Mouse (Mus musculus) right cerebral cortex, adult 2 months (tissue): ENCODE measurements around the gene Mxd1.

Experiments
- DNase-seq, 2 experiments: peaks; one replicate each; pipeline ENCODE4 v3.0.0; 2021 to 2022; ENCODE audit warnings: low spot score in 2 of 2

The Mxd1 gene

DNA sequence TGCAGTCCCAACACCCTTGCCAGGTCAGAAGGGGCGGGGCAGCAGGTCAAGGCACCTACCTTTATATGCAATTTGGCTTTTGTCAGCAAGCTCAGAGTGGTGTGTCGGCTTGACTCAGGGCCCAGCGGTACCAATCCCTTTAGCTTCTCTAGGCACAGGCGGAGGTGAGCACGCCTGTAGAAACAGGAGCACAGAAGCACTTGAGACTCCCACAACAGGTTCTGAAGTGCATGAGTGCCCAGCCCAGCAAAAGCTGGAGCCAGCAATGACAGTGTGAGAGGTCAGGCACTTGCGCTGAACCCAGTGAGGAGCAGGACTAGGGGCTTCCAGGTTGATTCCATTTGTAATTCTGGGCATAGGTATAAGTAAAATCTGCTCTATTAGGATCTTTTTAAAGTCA is 15.9 kb downstream of the Mxd1 start:
- no peak for DNase-seq

DNA sequence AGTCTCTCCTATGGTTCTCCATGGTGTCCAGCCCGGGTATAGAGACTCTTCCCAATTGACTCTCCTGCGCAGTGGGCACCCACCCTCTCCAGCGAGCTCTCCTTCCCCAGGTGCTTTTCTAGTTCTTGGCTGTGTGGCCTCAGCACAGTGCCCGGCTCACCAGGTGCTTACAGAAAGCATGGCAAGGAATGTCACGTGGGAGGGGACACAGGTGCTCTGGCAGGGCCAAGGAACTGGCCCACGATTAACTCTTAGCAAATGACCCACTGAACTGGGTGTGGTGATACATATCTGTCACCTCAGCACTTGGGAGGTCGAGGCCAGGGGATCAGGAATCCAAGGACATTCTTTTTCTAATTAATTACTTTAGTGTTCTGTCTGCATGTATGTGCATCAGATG is 22.8 kb downstream of the Mxd1 start:
- DNase-seq: no peak

DNA sequence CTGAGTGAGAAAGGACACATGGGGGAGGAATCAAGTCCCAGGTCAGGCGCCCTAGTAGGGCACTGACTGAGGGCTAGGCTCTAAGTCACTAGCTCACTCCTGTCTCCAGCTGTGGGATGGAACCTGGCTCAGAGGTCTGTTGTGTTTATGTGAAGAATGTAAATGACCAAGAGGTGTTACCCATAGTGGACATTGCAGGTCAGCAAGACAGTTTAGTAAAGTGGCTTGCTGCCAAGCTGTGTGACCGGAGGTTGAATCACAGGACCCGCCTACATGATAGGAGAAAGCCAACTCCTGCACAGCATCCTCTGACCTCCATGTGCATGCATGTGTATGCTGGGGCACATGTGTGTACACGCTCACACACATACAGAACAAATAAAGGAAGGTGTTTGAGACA is 23.4 kb downstream of the Mxd1 start:
- no peak for DNase-seq

DNA sequence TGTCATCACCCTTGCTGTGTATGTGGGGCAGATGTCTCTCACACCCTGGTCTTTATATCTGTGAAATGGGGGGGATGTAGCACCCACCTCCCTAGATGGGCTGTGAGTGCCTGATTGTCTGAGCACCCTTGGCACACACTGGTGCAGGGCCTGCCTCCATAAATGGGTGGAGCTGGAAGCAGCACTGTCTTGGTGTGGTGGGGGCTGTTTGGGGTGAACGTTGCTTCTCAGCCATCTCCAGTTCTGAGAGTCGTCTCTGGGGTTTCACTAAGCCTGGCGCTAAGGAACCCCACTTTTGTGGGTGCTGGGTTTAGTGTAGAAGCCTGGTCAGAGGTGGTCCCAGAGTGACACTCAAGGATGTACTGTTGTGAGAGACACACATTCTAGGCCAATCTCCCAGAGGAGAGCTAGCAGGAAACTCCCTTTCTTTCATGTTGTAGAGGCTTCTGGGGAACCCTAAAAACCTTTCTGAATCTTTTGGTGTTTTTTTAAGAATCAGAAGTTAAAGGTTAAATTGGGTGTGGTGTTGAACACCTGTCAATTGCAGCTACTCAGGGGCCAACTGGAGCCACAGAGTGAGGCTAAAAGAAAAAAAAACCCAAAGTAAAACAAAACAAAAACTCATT is 24.1 kb downstream of the Mxd1 start:
- DNase-seq: no peak

DNA sequence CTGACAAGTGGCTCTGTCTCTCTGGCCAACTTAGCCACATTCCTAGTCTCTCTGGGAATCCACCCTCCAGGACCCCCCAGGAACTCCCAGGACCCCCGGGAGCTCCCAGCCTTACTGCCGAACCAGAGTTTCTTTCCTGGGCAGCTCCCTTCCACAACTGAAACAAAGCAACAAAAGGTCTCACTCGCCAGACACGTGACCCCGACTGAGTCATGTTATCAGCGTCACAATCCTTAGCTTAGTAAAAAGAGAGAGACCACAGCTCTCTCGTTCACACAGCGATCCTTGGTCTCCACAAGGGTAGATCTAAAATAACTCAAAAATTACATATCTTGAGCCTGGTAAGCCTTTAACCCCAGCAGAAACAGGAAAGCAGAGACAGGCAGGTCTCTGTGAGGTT is 27.2 kb downstream of the Mxd1 start:
- DNase-seq: no peak

DNA sequence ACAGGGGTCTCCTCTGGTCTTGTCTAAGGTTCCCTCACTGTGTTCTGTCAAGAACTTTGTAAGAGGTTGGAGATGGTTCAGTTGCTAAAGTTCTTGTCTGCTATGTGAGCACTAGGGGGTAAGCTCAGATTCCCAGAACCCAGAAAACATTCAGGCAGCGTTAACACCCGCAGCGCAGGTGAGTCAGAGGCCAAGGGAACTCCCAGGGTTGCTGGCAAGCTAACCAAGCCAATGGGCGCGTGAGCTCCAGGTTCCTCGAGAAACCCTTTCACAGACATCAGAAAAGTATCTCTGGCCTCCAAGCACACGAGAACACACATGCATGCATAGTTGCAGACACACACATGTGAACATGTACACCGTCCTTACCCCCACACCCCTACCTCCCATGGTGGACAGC is 28.2 kb downstream of the Mxd1 start:
- DNase-seq: no peak

DNA sequence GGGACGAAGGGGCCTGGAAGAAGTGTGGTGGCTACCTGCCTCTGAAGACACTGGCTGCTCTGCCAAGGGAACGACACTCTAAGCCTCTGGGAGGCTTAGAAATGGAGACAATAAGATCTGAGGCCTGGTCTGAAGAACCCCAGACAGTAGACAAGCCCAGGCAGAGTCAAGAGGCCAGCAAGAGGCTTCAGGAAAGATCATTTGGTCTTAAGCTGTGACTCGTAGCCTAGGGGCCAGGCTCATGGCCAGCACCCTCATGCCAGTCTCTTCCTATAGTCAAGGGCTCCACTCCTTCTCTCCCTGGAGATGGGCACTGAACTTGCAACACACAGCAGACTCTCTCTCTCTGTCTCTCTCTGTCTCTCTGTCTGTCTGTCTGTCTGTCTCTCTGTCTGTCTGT is 28.8 kb downstream of the Mxd1 start:
- no peak for DNase-seq

DNA sequence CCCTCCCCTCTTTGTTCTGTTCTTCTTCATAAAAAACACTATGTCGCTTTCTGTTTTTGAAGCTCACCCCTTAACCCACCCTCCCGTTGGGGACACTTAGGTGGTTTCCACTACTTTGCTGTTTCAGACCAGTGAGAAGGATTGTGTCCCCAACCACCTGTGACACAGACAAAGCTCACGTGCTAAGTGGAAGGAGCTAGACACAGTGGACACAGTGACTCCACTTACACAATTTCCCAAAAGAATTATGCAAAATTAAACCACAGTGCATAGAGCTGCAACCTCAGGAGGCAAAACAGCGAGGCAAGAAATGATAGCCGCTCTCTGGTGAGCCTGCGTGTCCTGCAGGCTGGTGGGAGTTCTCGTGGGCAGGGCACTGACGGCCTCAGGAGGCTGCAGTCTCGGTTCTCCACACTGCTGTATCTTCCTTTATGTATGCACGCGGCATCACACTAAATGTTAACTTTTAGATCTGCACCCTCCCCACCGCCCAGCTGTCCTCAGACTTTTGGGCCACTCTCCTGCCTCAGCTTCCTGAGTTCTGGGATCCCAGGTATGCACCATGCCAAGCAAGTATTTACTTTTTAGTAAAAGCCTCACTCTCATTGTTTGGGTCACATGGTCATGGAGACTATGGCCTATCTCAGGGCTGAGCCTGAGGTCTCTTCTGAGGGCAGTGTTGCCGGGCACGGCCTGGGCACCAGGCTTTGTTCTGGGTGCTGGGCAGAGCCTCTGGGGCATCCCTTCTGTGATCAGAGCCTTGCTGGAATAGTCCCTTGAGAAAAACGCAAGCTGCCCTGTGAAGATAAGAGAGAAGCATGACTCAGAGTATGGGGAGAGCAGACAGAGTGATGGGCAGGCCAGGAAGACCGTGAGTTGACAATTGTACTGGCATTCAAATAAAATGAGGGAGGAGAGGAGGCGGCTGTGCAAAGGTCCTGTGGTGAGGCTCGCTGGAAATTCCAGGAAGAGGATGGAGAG is 29.5 kb downstream of the Mxd1 start:
- no peak for DNase-seq

DNA sequence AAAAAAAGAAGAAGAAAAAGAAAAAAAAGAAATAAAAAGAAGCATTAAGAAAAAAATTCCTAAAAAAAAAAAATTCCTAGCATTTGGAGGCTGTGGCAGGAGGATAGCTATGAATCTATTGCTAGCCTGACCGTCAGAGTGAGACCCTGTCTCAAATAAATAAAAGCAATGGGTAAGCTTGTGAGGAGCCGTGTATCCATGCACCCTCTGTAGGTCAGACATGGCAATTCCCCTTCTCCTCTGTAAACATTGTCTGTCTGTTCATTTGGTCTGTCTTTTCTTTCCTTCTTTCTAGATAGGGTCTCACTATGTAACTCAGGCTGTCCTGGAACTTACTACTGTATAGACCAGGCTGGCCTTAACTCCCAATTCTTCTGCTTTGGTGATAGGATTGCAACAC is 30.5 kb downstream of the Mxd1 start:
- DNase-seq: no peak

DNA sequence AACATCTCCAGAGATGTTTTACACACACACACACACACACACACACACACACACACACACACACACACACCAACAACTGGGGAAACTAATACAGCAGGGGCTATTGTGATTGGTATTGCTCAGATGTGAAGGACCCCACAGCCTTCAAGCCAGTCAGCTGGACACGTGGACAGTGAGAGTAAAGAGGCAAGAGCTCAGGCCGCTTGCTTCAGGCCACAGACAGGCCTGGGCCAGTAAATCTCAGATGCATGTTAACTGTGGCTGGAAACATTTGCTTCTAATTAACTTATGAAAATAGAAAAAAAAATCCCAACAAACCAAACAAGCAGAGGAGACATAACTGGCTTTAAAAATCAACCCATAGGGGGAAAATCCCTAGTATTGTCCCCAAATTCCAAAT is 31.1 kb downstream of the Mxd1 start:
- no peak for DNase-seq

DNA sequence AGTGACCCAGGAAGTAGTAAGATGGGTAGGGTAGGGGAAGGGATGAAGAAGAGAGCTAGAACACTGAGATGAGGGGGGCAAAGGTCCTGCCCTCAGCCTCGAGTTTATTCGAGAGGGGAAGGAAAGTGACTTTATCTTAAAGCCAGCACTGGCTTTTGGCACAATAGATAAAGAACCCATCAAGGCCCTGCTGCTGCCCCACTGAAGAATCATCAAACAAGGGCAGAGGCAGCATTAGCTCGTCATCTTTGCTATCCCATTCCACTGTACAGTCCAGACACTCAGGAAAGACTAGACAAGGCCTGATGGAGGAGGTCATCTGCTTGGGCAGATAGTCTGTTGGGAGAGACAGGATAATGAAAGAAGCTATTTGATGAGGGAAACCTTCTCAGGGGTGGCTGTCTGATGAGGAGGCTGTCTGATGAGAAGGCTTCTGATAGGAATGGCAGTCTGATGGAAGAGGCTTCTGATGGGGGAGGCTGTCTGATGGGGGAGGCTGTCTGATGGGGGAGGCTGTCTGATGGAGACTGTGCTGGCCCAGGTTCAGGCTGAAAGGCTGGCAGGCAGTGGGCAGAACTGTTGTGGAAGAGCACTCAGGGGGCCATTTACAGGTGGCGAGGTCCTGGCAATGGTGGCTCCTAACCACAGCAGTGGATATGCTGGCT is 31.7 kb downstream of the Mxd1 start:
- no peak for DNase-seq

DNA sequence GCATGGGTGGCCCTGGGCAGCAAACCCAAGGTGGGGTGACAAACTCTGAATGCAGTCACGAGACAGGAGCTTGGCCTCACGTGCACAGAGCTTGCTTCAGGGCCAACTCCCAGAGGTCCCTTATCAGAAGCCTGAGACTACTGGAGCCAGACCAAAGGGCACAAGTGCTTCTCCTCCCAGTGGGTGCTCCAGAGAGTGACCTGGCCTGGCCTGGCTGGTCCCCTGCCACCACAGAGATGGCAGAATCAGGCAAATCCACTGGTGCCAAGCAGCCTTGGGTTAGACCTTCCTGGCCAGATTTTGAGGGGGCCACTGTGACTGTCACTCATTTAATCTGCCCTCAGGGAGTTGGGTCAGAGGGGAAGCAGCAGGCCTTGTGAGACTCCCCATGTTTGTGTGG is 32.5 kb downstream of the Mxd1 start:
- DNase-seq: no peak

DNA sequence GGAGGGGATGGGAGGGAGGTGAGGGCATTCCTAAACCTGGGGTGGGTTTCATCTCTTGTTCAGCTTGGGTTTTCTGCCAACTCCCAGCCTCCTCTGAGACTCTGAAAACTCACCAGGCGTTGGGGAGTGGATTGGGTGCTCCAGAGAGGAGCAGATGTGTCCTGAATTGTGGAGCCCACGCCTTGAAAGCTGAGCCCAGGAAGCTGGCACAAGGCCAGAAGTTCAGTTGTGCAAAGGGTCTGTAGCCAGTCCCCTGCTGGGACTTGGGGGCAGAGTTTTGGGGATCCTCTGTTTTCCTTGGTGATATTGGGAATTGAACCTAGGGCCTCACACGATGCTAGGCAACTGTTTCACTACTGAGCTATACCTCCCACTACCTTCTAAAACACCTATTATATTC is 38.8 kb downstream of the Mxd1 start:
- DNase-seq: no peak

DNA sequence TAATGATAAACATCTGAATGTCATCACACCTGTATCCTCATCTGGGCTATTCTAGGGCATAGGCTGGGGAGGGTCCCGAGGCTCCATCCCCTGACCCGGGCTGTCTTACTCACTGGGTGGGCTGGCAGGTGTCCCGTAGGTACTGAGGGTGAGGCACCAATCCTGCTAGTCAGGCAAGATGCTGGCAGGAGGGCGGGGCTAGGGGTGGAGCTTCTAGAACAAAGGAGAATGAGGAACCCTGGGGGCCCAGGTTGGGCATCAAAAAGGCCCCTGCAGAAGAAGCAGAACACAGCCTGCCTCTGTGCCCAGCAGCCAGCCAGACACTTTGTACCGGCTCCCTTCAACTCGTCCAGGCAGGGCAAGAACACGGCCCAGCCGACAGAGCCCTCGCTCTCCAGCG is 41.0 kb downstream of the Mxd1 start, which contains the start of gene Asprv1:
Gene Asprv1 (plus strand): TSS at position 219 of the 400 bp plus-strand sequence.
- no peak for DNase-seq

DNA sequence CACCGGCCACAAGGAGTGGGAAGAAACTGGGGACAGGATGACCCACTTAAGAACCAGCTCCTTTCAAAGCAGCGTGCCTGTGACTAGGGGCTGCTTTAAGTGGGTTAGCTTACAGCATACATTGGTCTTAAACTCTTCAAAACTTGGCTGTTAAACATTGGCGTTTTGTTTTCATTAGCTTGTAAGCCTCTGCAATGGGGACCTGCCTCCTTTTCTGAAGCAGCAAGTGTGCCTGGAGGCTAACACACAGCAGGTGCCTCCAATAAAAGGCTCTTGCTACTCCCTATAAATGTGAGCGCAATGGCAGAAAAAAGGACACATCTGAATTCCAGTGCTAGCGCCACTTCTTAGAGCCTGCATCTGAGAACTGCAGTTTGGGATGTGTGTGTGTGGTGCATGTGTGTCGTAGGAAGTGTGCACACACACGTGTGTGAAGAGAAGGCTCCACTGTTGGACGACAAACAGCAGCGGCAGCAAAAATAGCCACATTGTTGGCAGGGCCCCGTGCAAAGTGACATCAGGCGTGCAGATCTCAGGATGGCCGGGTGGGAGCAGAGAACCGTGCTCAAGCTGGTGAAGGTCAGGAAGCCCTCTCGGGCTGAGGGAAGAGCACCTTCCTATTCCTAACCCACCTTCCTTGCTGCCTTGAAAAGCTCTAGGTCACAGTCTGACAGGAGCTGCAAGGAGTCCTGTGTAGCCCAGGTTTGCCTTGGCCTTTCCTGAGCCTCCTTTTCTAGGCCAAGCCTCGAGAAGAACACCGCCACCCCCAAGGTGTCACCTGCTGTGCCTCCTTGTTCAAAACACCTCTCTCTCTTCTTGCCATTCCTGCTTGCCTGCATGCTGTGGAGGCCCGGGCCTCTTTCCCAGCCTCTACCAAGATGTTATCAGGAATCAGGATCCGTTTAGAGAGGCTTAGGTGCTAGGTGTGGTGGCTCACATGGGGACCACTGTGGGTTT is 44.6 kb downstream of the Mxd1 start:
- peak; percentile 21 to 51 for DNase-seq

DNA sequence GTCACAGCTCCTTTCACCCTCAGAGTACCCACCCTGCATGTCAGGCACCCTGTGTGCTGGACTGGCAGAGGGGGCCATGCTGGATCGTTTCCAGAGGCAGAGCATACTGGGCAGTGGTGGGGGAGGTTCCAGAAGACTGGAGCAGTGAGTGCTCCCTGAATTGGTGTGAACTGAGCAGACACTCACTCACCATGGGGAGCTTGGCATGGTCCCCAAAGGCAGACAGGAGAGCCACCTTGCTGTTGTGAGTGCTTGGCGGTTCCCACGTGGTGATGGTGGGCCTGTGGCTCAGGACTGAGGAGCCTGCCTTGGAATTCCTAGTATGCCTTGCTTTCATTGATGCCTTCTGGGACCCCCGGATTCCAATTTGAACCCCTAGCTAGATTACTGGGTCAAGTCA is 45.8 kb downstream of the Mxd1 start:
- DNase-seq: no peak

DNA sequence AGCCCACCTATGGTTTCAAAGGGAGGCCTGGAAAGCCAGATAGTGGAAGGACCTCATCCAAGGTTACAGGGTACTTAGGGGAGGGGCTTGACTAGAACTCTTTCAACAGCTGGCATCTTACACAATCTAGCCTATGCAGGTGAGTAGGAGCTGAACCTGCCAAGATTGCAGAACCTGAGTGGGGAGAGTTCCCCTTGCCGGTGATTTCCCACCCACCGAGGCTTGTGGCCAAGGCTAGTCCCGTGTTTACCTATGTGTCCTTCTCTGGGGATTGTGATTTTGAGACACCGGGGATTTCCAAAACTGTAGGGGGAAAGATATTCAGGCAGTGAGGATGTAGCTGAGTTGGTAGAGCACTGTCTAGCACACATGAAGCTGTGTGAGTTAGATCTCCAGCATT is 53.7 kb downstream of the Mxd1 start:
- no peak for DNase-seq

DNA sequence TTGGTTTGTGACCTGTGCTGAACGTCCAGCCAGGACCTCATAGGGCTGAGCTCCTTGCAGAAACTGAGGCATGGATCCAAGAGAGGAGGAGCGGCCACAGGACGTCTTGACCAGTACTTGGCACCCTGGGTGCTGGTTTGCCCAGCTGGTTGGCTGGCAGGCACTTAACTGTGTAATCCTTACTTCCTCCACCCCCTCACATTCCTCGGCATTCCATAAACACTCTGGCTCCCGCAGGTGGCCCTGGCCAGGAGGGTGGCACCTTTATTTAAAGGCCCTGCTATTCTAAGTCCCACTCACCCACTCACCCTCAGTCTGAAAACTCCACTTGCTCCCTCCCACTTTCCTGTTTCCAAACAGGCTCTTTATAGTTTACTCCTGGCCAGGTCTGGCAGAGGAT is 58.2 kb downstream of the Mxd1 start:
- DNase-seq: peak; percentile 18 to 34

DNA sequence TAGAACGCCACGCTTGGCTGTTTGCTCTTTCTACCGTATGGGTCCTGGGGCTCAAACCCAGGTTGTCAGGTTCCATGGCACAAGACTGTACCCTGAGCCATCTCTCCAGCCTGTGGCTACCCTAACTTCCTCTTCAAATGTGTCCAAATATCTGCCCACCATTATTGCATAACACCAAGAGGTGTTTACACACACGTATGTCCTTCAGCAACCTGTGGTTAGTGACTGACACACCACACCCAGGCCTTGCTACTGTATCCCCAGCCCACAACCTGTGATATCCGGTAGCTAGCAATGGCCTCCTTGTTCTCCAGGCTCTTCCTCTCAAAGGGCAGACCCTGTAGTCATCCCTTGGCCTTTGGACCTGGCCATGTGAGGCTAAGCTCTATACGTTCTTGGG is 59.7 kb downstream of the Mxd1 start:
- no peak for DNase-seq

DNA sequence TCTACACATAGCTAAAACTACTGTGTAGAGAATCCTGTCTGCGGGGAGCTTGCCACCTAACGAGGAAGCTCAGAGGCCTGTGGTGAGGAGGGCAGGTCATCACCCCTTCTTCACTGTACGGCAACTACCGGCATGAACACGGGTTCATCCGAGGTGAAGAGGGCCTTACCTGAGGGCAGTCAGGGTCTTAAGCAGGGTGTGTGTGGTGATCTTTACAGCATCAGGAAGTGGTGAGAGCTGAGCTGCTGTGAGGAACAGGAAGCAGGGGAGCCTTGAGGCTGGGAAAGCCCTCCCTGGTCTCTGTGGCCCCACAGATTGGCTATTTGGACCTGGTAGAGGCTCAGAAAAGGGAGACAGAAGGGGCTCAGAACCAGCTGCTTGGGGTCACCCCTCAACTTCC is 61.5 kb downstream of the Mxd1 start:
- DNase-seq: no peak

DNA sequence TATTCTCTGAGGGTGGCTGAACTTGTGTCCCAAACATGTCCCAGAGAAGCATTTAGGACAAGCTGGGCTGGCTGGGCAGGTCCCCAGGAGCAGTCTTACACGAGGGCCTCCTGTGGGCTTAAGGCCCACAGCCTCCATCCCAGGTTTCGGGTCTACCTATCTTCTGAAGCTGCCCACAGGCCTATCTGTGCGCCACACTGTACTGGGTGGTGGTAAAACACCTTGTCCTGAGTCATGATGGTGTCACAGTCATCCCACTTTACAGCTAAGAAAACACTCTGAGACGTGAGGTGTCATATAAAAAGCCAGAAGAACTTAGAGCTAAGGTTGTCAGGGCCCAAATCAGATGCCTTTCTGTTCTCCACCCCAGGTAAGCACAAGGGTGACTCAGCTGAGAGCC is 62.7 kb downstream of the Mxd1 start:
- no peak for DNase-seq

DNA sequence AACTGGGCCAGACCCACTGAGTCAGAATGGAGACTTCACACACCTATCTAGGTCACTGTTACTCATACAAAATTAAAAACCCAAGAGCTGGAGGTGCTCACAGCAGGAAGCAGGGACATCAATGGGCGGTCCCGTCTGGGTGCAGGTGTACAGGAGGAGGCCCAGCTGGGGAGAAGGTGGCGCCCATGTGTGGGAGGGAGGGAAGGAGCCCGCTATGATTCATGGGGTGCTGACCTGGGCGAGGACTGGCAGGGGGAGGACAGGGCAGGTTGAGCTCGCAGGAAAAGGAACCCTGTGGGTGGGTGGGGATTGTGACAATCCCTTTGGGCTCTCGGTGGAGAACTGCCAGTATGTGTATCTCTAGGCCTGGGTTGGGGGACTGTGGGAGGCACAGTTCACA is 63.7 kb downstream of the Mxd1 start:
- no peak for DNase-seq
